Mouse (Mus musculus): ENCODE data around the gene Dcaf11. TPM values are rescaled to one million over a fixed set of nuclear protein-coding genes. Genes with fewer than 3 reads are reported as not detected.

Dcaf11 gene
- polyA plus RNA-seq, 1 experiment from 2014 or later, result 66.5 TPM

Other genes starting within 250 kb of the Dcaf11 start
- 98.6 and 103 TPM in 2 replicates for gene Dhrs4, start 81.2 kb upstream of the Dcaf11 start, polyA plus RNA-seq (2015; fragmentation: Nextera tagmentation; extraction: Ambion mirVana)
- 3.9 and 4.3 TPM in 2 replicates for gene Carmil3, start 69.4 kb upstream of the Dcaf11 start, polyA plus RNA-seq (2015; fragmentation: Nextera tagmentation; extraction: Ambion mirVana)
- gene Cpne6, start 49.6 kb upstream of the Dcaf11 start, polyA plus RNA-seq (2015; fragmentation: Nextera tagmentation; extraction: Ambion mirVana), result 0.60 and 0.83 TPM in 2 replicates
- not detected in 2 replicates for gene Nrl, start 35.0 kb upstream of the Dcaf11 start, polyA plus RNA-seq (2015; fragmentation: Nextera tagmentation; extraction: Ambion mirVana)
- gene Pck2, start 19.7 kb upstream of the Dcaf11 start, polyA plus RNA-seq (2015; fragmentation: Nextera tagmentation; extraction: Ambion mirVana), result 35.0 and 38.4 TPM in 2 replicates
- gene A730061H03Rik, start 400 bp downstream of the Dcaf11 start, polyA plus RNA-seq (2015; fragmentation: Nextera tagmentation; extraction: Ambion mirVana), result 0.74 and 0.87 TPM in 2 replicates
- gene Fitm1, start 15.6 kb downstream of the Dcaf11 start, polyA plus RNA-seq (2015; fragmentation: Nextera tagmentation; extraction: Ambion mirVana), result 4.1 and 5.3 TPM in 2 replicates
- 141 and 152 TPM in 2 replicates for gene Psme1, start 18.1 kb downstream of the Dcaf11 start, polyA plus RNA-seq (2015; fragmentation: Nextera tagmentation; extraction: Ambion mirVana)
- 4.7 and 4.8 TPM in 2 replicates for gene Emc9, start 25.3 kb downstream of the Dcaf11 start, polyA plus RNA-seq (2015; fragmentation: Nextera tagmentation; extraction: Ambion mirVana)
- 233 and 267 TPM in 2 replicates for gene Psme2, start 31.1 kb downstream of the Dcaf11 start, polyA plus RNA-seq (2015; fragmentation: Nextera tagmentation; extraction: Ambion mirVana)
- gene Rnf31, start 31.7 kb downstream of the Dcaf11 start, polyA plus RNA-seq (2015; fragmentation: Nextera tagmentation; extraction: Ambion mirVana), result 17.6 and 21.7 TPM in 2 replicates
- gene Irf9, start 43.6 kb downstream of the Dcaf11 start, polyA plus RNA-seq (2015; fragmentation: Nextera tagmentation; extraction: Ambion mirVana), result 10.5 and 12.3 TPM in 2 replicates
- gene Rec8, start 58.0 kb downstream of the Dcaf11 start, polyA plus RNA-seq (2015; fragmentation: Nextera tagmentation; extraction: Ambion mirVana), result 2.0 and 2.8 TPM in 2 replicates
- 95.1 and 111 TPM in 2 replicates for gene Ipo4, start 76.0 kb downstream of the Dcaf11 start, polyA plus RNA-seq (2015; fragmentation: Nextera tagmentation; extraction: Ambion mirVana)
- gene Gm49378, start 77.9 kb downstream of the Dcaf11 start, polyA plus RNA-seq (2015; fragmentation: Nextera tagmentation; extraction: Ambion mirVana), result 1.7 and 1.8 TPM in 2 replicates
- gene Tm9sf1, start 83.8 kb downstream of the Dcaf11 start, polyA plus RNA-seq (2015; fragmentation: Nextera tagmentation; extraction: Ambion mirVana), result 106 and 117 TPM in 2 replicates
- 1.0 and 1.3 TPM in 2 replicates for gene Tssk4, start 90.2 kb downstream of the Dcaf11 start, polyA plus RNA-seq (2015; fragmentation: Nextera tagmentation; extraction: Ambion mirVana)
- gene Mdp1, start 100.5 kb downstream of the Dcaf11 start, polyA plus RNA-seq (2015; fragmentation: Nextera tagmentation; extraction: Ambion mirVana), result 66.1 and 70.6 TPM in 2 replicates
- gene Gmpr2, start 111.9 kb downstream of the Dcaf11 start, polyA plus RNA-seq (2015; fragmentation: Nextera tagmentation; extraction: Ambion mirVana), result 75.2 and 83.5 TPM in 2 replicates
- gene Nedd8, start 112.1 kb downstream of the Dcaf11 start, polyA plus RNA-seq (2015; fragmentation: Nextera tagmentation; extraction: Ambion mirVana), result 665 and 670 TPM in 2 replicates
- 38.7 and 46.6 TPM in 2 replicates for gene Tinf2, start 121.8 kb downstream of the Dcaf11 start, polyA plus RNA-seq (2015; fragmentation: Nextera tagmentation; extraction: Ambion mirVana)
- 4.5 and 4.7 TPM in 2 replicates for gene Tgm1, start 153.9 kb downstream of the Dcaf11 start, polyA plus RNA-seq (2015; fragmentation: Nextera tagmentation; extraction: Ambion mirVana)
- gene Rabggta, start 162.3 kb downstream of the Dcaf11 start, polyA plus RNA-seq (2015; fragmentation: Nextera tagmentation; extraction: Ambion mirVana), result 27.6 and 32.2 TPM in 2 replicates
- 84.5 and 102 TPM in 2 replicates for gene Dhrs1, start 185.7 kb downstream of the Dcaf11 start, polyA plus RNA-seq (2015; fragmentation: Nextera tagmentation; extraction: Ambion mirVana)
- 35.5 and 47.6 TPM in 2 replicates for gene Nop9, start 185.7 kb downstream of the Dcaf11 start, polyA plus RNA-seq (2015; fragmentation: Nextera tagmentation; extraction: Ambion mirVana)
- 0.18 and 1.2 TPM in 2 replicates for gene Cideb, start 198.5 kb downstream of the Dcaf11 start, polyA plus RNA-seq (2015; fragmentation: Nextera tagmentation; extraction: Ambion mirVana)
- gene Ltb4r2, start 201.4 kb downstream of the Dcaf11 start, polyA plus RNA-seq (2015; fragmentation: Nextera tagmentation; extraction: Ambion mirVana), result 0.51 and 0.56 TPM in 2 replicates
- 0.58 and 1.1 TPM in 2 replicates for gene Ltb4r1, start 206.0 kb downstream of the Dcaf11 start, polyA plus RNA-seq (2015; fragmentation: Nextera tagmentation; extraction: Ambion mirVana)
- 20.2 and 21.6 TPM in 2 replicates for gene Adcy4, start 224.1 kb downstream of the Dcaf11 start, polyA plus RNA-seq (2015; fragmentation: Nextera tagmentation; extraction: Ambion mirVana)
- 41.1 and 44.4 TPM in 2 replicates for gene Ripk3, start 228.9 kb downstream of the Dcaf11 start, polyA plus RNA-seq (2015; fragmentation: Nextera tagmentation; extraction: Ambion mirVana)